Mouse (Mus musculus) fibroblast of lung, adult 2 months (primary cell): ENCODE results near the gene Map2k6.
"Not testable (repeated sequence)": the region's sequence is repeated elsewhere in the genome, so short reads cannot be mapped to it uniquely, and the experiment has no call there.

Experiments used
- DNase-seq: peaks from one replicate; pipeline ENCODE4 v3.0.0-alpha.2; 2011; ENCODE audit warnings: low read depth

Gene Map2k6

DNA sequence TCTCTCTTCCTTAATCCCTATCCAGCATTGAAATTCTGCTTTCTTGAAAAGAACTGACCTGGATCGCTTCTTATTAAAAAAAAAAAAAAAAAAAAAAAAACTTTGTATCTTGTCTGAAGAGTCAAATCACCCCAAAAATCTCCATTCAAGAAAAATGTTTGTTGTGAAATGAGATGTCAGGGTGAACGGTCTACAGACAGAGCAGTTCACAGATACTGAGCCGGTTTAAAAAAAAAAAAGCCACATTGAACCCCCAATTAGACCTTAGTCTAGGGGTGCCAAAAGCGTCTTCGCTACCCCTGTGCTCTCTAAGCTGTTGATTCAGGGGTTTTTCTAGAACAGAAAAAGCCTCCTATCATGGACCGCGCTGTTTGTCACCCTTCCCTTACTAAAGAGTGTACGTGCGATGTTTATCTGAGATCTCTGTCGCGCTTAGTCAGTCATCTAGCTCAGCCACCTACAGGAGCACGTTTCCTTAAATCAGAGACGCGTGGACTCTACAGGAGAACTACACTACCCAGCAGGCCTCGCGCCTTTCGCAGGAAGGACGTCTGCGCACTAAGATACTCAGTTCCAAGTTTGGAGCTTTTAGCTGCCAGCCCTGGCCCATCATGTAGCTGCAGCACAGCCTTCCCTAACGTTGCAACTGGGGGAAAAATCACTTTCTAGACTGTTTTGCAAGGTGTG, at the start of gene Map2k6:
TSS of gene Map2k6 (plus strand) at position 570 of the 687 bp plus-strand sequence.
- DNase-seq: peak; percentile 60

DNA sequence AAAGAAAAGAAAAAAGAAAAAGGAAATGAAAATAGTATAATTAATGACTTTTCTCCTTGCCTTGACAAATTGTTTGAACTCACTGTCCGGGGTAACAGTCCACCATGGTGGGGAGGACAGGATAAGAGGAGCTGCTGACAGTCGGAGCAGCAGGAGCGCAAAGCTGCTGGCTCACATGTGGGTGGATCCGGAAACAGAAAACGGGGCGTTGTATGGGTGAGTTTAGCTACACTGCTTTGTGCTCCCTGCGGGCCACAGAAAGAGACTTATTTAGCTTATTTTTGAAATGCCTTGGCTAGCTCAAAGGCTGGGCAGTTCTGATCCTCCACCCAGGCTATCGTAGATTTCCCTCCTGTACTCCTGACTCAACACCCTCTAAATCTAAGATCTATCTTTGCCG, 44.7 kb upstream of the Map2k6 start:
- DNase-seq: no peak

DNA sequence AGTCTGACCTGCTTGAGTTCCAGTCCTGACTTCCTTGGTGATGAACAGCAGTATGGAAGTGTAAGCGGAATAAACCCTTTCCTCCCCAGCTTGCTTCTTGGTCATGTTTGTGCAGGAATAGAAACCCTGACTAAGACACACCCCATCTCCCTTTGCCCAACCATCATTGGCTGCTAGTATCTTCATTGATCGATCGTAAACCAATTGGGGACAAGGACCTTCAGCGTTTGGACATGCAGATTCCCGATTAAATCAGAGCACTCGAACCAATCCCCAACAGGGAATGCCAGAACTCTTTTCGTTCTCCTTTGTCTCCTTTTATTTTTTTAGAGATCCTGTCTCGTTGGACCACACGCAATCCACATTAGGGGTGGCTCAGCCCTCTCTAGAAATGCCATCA, 43.8 kb upstream of the Map2k6 start:
- DNase-seq: not testable (repeated sequence)

DNA sequence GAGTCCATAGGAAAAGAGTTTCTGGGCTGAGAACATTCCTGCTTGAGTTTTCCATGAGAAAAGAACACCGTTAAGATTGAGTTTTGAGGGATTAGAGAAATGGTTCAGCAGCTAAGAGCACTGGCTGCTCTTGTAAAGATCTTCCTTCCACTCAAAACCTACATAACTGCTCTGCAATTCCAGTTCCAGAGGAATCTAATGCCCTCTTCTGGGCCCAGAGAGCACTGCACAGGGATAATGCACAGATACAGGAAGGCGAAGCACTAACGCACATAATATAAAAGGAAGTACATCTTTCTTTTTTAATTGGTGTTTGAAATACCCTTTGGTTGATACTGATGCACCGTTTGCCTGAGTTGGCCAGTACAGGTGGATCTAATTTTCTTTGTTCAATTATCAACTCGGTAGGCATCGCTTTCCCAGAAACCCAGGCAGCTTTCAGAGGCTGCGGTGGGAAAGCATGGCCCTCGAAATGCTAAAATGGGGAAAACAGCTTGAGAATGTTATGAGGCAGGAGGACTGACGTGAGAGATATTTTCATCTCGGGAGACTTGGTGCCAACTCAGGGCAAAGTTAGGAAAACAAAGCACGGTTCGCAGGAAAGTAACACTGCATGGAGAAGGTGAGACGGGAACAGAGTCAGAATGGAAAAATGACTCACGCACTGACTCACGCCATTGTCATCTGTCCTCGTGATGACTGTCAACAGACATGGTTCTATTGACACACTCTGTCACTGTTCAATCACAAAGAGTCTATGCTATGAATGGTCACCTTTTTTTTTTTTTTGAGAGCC, 41.0 kb upstream of the Map2k6 start:
- peak; percentile 14 for DNase-seq

DNA sequence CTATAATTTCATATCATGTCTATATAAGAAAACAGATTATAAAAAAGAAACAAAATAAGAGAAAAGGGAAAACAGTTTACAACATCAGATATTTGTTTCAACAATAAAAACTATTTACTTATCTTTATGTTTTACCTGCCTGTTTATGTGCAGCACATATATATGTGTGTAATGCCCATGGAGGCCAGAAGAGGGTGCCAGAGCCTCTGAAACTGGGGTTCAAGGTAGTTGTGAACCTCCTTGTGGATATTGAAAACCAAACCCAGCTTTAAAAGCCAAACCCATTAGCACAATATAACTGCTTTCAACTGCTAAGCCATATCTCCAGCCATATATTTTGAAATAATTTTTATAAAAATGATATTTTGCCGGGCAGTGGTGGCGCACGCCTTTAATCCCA, 33.9 kb upstream of the Map2k6 start:
- DNase-seq: peak; percentile 6

DNA sequence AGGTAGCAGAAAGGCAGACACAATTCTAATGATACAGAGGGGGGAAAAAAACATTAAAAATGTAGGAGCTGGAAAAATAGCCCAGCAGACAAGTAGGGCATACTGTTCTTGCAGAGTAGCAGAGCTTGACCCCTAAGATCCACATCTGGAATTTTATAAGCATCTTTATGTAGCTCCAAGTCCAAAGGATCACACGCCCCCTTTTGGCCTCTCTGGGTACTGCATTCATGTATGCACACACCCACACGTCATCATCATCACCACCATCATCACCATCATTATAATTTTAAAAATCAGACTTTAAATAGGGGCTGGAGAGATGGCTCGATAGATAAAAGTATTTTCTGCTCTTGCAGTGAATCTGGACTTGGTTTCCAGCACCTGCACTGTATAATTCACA, 32.0 kb upstream of the Map2k6 start:
- no peak for DNase-seq

DNA sequence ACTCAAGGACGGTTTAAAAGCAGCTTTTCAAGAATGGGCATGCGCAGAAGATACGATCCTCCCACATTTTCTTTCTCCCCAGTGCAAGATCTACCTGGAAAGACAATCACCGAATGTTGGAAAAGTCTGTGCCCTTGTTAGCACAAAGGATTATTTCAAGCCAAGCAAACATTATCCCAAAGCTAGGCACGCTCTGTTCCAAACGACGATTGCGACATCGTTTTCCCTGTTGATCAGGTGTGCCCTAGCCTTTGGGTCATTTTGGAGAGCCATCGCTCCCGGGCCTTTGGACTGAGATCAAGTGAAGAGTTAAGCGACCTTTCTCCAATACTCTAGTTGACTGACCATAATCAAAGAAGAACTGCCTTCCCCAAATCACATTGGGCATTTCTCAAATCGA, 31.3 kb upstream of the Map2k6 start:
- DNase-seq: no peak

DNA sequence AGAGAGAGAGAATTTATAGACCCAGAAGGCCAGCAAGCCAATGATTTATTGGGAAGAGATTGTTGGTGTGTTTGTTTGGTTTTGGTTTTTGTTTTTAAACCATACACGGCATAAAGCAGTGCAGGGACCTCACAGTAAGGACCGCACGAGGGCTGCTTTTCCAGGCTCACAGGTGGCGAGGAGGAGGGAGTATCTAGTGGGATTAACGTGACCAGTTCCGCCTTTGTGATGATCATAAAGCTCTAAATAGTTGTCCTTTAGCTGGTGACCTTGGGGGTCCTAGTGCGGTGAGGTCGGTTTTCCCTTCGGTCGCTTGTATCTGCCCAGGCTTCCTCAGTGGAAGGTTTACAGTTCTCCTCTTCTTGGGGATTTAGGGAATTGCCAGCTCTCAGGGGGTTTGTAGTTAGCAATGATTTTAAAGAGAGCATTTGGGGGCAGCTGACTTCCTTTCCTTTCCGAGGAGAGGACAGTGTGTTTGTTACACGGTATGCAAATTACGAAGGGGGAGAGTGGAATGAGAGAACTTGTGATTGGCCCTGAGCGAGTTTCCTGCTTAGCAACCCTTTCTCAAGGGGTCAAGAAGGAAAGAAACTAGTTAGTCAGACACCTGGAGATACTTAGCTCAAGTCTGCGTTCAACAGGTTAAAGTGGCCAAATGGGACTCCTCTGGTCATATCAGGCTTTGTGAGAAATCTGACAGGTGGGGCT, 29.5 kb upstream of the Map2k6 start:
- DNase-seq: no peak

DNA sequence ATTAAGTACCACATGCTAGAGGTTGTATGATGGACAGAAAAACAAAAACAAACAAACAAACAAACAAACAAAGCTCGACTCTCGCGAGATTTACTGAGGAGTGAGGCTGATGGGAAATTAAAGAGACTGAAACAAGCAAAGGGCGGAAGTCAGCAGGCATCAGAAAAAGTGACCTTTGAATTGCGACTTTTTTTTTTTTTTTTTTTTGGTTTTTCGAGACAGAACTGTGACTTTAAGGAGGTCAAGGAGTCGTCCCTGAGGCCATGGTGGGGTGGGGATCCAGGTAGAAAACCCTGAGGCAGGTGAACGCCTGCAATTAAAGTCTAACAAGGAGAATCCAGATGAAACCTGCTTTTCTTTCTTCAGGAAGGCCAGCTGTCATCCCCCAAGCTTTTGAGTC, 27.1 kb upstream of the Map2k6 start:
- DNase-seq: no peak

DNA sequence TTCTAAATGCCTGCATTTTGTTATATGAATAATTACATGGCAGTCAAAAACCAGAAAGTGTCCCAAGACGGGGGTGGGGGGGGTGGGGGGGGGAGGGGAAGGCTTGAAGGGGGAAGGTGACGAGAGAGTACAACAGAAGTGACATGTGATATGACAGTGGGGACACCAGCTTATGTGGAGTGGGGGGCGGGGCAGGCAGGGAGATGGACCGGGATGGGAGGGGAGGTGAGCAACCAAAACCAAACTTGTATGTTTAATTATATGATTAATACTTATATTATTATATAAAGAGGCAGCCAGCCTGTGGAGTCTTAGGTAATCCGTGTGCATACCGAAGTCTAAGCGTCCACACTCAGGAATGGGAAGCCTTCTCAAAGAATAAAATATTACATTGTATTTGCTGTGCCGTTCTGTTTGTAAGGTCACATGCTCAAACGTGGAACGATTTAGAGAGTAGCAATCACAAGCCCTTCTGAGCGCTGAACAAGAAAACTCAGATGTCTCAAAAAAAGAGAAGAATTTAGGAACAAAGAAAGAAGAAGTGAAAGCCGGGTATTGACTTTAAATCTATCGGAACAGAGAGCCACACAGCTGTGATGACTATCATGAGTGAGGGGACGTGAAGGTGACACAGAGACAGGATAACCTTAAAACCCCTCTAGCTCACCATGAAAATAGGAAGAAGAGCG, 26.5 kb upstream of the Map2k6 start:
- no peak for DNase-seq

DNA sequence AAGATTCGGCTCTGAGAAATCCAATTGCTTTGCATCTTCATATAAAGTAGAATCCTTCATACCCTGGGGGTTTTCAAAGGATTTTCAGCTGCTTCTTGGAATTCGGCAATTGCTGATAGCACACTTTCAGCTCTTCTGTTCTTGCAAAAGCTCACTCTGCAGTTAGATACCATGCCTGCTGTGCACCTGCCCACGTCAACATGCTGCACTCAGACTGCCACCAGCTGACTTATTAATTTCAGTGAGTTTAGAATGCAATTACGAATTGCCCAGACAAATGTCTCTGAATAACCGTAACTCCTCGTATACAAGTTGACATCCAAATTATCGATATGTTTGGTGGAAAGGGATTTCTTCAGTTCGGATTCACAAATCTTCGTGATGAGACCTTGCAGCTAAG, 24.9 kb upstream of the Map2k6 start:
- DNase-seq: no peak

DNA sequence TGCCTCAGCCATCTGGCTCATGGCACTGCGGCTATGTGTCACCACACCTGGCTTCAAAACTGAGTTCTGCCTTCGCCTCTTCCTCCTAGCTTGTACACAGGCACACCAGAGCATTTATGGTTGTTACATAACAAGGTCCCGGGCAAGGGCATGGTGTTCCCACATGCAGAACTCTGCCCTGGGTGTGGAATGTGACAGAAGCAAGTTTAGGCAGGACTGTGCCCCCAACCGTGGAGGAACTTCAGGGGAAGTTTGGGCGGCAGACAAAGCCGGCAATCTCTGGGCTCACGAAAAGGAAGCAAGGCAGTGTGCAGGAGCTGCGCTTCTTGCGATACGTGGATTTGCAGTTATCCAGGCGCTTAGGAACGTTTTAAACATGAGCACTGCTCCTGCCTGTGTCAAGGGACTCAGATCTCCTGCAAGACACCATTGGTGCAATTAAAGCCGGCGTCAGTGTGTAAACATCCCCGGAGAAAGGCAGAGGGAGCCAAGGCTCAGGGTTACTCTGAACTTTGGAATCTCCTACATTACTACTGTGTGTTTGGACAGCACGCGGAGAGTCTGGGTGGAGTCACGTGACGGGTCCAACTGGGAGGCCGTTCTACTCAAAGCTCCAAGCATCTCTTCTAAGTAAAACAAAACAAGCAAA, 19.1 kb upstream of the Map2k6 start:
- DNase-seq: peak; percentile 54

DNA sequence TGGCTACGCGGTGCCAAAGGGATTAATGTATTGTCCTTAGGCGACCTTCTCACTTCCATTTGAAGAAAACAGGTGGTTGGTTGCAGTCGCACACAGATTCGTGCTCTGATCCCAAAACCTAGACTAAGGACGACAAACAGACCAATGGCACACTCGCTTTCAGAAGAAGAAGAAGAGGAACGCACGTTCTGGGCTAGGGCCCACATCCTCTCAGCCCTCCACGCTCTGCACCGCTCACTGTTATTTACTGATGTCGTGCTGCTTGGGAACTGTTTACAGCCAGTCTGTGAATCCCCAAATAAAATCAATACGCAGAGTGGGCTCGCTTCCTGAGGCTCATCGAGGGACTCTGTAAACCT, 18.6 kb upstream of the Map2k6 start:
- DNase-seq: no peak

DNA sequence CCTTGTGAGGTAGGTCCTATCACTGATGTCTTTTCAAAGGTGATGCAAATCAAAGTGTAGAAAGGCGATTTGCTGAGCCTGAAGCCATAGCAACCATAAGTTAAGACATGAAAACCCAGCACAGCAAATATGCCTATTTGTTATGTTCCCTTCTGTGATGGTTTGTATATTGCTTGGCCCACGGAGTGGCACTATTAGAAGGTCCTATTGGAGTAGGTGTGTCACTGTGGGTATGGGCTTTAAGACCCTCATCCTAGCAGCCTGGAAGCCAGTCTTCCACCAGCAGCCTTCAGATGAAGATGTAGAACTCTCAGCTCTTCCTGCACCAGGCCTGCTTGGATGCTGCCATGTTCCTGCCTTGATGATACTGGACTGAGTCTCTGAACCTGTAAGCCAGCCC, 13.4 kb upstream of the Map2k6 start:
- DNase-seq: no peak

DNA sequence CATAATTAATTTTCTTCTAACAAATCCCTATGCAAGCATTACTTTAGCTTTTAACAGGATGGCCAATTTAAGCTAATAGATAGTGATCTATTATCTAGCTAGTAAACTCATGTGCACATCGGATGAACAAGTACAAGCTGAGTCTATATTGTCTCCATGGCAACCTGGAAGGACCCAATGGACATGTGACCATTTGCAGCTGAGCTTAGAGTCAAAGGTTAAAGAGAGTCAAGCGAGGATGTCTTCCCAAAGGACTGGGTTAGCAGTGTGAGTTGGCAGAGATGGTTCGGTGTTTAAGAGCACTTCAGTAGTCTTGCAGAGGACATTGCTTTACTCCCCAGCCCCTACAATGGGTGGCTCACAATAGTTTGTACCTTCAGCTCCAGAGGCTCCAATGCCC, 6.2 kb upstream of the Map2k6 start:
- DNase-seq: no peak

DNA sequence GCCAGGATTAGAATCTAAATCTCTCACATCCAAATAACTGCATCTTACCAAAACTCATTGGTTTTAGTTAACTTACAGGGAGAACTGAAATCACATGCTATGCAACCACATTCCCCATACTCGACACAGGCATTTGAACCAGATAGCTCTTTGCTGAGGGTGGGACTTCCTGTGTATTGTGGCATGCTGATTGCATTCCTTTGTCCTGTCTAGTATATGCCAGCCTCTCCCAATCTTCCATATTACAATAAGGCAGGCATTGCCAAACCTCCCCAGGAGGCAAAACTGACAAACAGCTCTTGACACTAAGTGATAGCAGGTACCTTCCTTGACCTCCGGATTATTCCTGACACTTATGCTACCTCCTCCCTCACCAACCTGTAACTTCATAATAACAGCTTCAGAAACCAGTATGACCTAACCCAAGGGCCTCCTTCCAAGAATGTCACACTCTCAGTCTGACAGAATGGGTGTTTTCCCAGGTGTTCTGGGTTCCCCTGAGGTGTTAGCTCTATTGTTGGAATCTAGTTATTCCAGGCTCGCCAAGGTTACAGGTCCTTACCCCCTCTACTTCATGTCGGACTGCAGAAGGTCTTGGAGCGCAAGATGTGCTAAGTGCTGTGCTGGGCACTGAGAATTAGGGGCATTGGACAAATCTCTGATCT, 4.0 kb upstream of the Map2k6 start:
- DNase-seq: no peak

DNA sequence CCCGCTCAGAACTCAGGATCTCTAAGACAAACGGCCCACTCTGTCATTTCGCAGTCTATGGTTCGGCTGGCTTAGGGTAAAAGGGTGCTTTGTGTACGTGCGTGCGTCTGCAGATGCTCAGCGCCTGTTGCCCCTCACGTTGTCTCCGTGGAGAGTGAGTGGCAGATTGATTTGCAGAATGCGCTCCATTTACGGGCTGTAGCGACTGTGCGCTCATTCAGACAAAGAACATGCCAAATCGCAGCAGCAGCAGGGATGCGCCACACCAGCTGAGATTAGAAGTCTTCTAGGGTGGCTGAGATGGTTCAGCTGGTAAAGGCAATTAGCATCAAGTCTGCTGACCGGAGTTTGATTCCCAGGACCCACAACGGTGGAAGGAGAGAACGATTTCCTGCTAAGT, 2.8 kb upstream of the Map2k6 start:
- DNase-seq: no peak

DNA sequence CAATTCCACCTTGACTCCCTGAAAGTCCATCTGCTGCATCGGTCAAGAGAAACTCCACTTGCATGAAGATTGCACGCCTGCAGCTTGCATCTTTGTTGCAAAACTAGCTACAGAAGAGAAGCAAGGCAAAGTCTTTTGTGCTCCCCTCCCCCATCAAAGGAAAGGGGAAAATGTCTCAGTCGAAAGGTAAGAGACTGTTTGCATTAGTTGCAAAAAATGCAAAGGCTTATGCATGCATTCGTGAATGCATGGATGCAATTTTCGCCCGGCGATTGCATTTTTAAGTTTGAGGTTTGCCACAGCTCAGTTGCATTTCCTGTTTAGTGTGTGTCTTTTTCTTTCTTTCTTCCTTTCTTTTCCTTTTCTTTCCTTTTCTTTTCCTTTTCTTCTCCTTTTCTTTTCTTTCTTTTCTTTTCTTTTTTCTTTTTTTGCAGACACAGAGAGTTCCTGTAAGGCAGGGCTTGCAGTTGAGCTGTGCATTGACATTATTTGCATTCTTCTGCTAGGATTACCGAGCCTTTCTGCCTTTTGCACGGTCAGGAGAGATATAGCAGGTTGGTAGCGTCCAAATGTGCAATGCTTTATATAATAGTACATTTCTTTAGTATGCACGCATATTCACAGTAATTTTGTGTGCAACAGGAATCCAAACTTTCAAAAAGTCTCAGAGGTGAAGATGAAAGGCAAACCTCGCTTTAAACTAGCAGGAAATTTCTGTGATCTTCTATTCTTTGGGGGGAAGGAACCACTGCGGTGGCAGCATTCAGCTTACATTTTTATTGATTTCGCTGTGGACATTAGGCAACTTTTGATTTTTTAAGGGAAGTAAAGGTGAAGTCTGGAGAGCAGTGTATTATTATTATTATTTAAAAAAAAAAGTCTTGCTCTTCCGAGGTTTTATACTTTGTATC, 573 bp downstream of the Map2k6 start:
- DNase-seq: no peak

DNA sequence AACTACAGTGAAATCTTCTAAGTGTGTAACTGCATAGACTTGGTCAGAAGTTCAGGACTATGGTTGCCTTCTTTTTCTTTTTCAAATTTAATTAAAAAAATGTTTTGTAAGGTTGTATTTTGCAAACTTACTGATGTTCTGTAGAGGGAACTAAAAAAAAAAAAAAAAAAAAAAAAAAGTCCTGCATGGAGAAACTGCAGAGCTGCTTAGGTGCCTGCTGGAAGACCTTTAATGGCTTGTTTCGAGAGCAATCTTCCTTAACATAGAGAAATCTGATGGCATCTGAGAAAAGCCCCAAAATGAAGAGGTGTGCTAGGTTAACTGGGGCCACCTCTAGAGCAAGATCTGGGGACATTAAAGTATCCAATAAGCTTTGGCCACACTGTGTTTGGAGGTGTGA, 1.4 kb downstream of the Map2k6 start:
- no peak for DNase-seq

DNA sequence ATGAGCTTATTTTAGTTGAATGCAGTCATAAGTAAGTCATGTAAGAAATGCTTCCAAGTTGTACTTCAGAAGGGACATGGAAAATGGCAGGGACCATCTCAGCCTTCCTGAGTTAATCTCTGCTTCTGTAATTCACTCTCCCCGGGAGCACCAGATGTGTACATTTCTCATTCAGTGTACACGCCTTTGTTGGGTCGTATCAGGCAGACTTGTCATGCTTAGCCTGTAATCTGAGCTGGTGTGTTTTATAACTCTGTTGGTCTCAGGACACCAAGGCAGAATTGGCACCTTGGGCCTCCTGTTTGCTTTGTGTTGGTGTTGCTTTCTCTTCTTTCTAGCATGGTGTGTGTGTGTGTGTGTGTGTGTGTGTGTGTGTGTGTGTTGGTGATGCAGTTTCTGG, 3.7 kb downstream of the Map2k6 start:
- DNase-seq: no peak

DNA sequence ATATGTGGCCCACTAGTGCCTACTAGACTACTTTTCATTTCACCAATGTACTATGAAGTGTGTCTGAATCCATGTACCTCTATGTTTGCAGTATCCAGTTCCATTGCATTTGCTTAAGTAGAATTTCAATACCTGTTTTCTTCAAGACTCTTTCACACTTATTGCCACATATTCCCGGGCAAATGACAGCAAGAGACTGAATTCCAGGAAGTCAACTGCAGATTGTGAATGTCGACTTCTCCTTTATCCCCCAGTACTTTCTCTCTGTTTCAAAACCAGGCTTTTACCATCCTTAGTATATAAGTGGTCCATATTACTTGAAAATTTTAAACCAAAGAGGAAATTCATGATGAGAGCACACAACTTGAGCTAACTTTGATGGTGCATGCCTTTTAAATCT, 4.7 kb downstream of the Map2k6 start:
- no peak for DNase-seq
